Mouse (Mus musculus) heart, embryonic 15.5 days (tissue): Measurements from ENCODE around the gene 4930430F08Rik. TPM values are rescaled to one million over a fixed set of nuclear protein-coding genes. Genes with fewer than 3 reads are reported as not detected.

Experiments used
- polyA plus RNA-seq: library from polyadenylated mRNA; unstranded; fragments of >200 nt; fragmentation: Nextera tagmentation; extraction: Ambion mirVana; gene quantifications from 2 replicates; pipeline ENCODE4 v1.2.1, GENCODE M21; 2015

Gene 4930430F08Rik
- polyA plus RNA-seq, 1 experiment from 2014 or later = 5.9 TPM

Other genes with a start within 250 kb of the 4930430F08Rik start
- gene Gm4302, start 249.6 kb downstream of the 4930430F08Rik start, polyA plus RNA-seq = not detected in 2 replicates
- gene Gm4303, start 244.5 kb downstream of the 4930430F08Rik start, polyA plus RNA-seq = not detected in 2 replicates
- gene Gm4305, start 239.3 kb downstream of the 4930430F08Rik start, polyA plus RNA-seq = not detected in 2 replicates
- gene Gm4307, start 229.1 kb downstream of the 4930430F08Rik start, polyA plus RNA-seq = not detected in 2 replicates
- gene Gm4312, start 207.9 kb downstream of the 4930430F08Rik start, polyA plus RNA-seq = not detected in 2 replicates
- gene Tmtc3, start 103.1 kb downstream of the 4930430F08Rik start, polyA plus RNA-seq = 13.6 and 15.2 TPM in 2 replicates
- 2.7 and 2.8 TPM in 2 replicates for gene Cep290, start 102.9 kb downstream of the 4930430F08Rik start, polyA plus RNA-seq
- not detected in 2 replicates for gene 1700017N19Rik, start 61 bp upstream of the 4930430F08Rik start, polyA plus RNA-seq